Mouse (Mus musculus) layer of hippocampus, postnatal 36 days (tissue): ENCODE results near the gene Gimap3. TPM values are rescaled to one million over a fixed set of nuclear protein-coding genes. Genes with fewer than 3 reads are reported as not detected.

Source experiments
- DNase-seq, 2 experiments: peaks; one replicate each; pipeline ENCODE4 v3.0.0; 2022
- total RNA-seq, 2 experiments: library from RNA; stranded (reverse); gene quantifications; 2 replicates each; pipeline ENCODE4 v1.2.3; 2021

Gene Gimap3
- total RNA-seq, 2 experiments from 2014 or later: not detected

DNA sequence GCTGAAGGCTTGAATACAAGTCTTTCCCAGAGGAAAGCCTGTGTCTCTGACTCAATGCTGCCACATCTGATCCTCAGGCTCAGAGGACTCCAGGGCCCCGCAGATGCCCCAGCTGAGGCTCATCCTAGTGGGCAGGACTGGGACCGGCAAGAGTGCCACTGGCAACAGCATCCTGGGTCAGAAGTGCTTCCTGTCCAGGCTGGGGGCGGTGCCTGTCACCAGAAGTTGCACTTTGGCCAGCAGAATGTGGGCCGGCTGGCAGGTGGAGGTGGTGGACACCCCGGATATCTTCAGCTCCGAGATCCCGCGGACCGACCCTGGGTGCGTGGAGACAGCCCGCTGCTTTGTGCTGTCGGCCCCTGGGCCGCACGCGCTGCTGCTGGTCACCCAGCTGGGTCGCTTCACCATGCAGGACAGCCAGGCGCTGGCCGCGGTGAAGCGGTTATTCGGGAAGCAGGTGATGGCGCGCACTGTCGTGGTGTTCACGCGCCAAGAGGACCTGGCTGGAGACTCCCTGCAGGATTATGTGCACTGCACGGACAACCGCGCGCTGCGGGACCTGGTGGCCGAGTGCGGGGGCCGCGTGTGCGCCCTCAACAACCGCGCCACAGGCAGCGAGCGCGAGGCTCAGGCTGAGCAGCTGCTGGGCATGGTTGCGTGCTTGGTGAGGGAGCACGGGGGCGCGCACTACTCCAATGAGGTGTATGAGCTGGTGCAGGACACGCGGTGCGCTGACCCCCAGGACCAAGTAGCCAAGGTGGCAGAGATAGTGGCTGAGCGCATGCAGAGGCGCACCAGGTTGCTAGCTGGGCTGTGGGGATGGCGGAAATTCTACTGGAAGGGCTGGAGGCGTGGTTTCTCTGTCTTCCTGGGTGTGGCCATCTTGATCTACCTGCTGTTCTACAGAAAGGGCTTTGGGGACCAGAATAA lies 28.0 kb downstream of the Gimap3 start:
- peak; percentile 8 to 9 for DNase-seq

DNA sequence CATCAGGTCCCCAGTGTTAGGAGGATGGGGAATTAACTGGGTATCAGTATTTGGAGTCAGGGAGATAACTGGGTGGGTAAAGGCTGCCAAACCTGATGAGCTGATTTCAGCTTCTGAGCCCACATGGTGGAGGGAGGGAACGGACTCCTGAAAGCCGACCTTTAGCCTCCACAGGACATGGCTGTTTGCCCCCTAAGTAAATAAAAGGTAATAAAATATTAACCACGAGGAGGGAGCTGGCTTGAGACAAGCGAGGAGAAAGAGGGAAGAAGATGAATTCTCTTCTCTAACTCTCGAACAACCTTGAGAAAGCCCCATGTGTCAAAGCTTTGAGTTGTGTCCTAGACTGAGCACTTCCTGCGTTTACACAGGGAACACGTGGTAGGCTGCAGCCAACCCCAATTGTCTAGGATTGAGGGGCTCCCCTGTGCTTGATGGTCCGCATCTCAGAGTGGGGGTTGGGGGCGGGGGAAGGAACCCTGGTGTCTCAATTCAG lies 28.9 kb downstream of the Gimap3 start:
- DNase-seq: no peak

DNA sequence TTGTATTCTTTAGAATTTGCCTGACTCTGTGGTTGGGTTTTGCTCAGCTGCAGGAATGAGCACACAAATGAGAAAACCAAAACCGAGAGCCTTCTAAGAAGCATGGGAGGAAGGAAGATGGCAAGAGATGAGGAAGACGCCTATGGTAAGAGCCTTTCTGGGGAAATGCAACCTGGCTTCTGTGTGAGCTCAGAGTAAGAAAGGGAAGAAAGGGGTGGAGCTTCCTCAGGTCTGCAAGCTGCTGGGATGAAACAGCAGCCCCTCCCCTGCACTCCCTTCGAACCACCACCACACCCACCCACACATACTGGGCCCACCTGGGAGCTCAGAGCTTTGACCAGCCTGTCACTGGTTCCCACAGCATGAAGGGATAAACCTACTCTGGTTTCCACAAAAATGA lies 29.4 kb downstream of the Gimap3 start:
- DNase-seq: no peak

DNA sequence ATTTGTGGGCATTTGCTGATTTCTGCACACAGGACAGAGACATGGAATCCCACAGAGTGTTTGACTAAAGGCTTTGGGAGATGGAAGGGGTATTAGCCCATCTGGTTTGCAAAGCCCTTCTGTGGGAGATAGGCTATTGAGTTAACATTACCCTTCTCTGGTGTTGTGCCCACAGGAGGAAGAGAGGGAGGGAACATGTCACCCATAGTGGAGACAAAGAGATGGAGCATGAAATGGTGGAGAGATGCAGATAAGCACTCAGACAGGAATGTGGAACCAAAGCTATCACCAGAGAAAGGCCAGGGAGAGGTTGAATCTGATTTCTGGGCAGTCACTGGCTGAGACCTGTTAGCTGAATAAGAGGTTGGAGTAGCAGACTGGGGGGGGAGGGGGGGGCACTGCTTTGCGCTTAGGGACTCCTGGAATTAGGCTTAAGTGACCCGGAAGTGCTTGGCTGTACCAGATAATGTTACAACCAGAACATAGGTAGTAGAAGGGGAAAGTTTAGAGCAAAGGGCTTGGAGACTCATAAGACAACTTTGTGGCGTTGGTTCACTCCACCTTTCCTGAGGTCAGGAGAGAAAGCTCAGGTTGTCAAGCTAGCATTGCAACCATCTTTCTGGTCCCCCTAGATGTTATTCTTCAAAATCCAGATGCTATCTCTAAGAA lies 30.0 kb downstream of the Gimap3 start:
- no peak for DNase-seq

DNA sequence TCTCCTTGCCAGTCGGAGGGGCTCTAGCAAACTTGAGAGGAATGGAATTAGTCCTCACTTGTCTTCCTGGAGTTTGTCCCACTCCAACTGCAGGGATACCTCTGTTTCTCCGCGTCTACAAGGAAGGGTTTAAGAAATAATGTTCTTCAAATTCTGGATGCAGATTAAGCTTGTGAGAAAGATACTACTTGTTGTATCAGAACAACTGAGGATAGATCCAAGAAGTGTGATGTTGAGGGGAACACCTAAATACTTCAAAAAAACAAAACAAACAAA lies 30.9 kb downstream of the Gimap3 start:
- no peak for DNase-seq

DNA sequence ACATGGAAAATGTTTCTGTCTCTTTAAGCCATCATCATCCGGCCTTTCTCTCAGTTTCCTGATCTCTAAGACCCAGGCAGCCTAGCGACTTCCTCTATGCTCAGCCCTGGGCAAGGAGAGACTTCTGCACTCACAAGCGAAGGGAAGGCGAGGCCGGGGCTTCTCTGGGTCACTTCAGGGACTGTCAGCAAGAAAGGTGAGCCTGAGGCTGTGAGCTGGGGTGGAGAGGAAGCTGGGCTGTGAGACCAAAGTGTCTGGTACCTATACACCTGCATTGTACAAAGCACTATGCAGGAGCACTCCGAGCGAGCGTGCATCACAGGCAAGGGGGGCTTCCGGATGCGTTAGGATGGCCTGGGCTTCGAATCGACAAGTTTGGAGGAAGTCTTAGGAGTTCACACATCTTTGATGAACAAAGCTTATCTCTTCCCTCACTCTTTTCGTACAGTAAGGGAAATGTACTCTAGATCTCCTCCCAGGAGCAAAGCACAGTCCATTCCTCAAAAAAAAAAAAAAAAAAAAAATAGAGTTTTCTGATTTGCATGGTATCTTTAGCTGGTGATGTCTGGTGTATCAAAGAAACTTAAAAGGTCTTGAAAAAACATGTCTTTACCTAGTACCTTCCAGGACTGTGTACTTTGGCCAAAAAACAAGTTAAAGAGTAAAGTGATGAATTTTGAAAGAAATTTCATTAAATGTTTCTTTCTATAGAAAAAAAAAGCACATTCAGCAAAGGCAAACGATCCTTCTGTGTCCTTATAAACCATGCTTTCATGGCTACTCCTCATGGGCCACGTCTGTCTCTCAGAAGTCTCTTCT lies 31.5 kb downstream of the Gimap3 start, which contains the start of gene Gimap1:
Gene Gimap1, plus strand, starts transcription at position 94 of the 819 bp plus-strand sequence.
- no peak for DNase-seq

DNA sequence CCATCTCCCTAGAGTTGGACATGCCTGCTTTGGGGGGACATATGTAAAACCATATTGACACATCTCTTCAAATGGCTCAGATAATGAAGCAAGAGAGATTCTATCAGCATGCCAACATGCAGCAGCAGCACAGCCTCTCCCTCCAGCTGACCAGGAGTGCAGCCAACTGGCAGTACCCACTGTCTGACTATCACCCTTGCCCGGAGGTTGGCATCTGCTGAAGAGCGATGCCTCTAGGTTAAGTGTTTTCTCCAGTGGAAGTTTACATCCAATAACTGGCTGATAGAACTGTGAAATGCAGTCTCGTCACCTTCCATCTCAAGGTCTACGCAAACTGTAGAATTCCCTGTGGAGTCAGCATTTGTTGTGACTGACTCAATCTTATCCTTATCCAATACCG lies 33.0 kb downstream of the Gimap3 start:
- DNase-seq: no peak

DNA sequence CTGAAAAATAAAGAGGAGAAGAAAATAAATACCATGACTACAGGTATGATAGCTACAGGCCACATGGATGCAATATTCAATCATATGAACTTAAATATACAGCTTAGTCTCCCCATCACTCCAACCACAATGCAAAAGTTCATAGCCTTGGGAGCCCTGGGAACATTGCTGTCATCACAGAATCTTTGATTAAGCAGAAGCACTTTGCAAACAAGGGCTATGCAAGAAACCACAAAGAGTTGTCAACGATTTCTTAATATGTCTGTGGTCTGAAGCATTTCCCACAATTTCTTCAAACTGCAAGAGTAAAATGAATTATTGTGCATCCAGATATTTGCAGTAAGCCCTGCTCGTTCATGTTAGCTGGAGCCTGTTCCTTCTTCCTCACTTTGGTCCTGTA lies 33.6 kb downstream of the Gimap3 start:
- no peak for DNase-seq

DNA sequence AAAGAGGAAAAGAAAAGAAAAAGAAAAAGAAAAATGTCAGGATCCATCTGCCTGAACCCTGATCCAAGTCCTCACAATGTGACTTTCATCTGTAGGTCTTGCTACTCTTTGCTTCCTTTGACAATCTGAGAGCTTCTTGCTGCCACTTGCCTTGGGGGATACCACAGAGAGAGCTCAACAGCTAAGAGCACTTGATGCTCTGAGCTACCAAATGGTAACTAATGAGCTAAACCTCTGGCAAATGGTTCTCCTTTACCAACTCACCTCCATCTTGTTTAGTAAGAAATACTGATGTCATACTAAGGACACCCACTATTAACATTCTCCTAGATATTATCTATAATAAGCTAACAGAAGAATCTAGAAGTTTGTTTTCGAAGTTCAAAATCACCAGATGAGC lies 37.0 kb downstream of the Gimap3 start:
- DNase-seq: no peak

DNA sequence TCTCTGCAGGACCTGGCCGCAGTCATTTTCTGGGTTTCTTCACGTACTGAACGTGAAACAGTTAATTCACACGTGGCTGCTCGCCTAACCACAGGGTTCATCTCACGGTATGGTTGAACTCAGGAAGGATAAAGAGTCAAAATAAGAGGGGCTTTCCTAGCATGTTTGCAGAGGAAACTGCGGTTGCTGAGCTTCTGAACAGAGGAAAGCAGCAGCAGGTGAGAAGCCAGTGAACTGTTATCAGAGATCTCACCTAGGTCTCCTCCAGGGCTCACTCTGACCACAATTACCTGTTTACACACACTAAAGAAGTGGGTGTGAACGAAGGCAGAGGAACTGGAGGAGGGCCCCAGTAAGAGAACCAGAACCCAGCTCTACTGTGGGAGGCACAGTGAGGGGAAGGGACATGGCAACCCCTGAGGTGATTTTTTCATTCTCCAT lies 37.8 kb downstream of the Gimap3 start:
- DNase-seq: no peak

DNA sequence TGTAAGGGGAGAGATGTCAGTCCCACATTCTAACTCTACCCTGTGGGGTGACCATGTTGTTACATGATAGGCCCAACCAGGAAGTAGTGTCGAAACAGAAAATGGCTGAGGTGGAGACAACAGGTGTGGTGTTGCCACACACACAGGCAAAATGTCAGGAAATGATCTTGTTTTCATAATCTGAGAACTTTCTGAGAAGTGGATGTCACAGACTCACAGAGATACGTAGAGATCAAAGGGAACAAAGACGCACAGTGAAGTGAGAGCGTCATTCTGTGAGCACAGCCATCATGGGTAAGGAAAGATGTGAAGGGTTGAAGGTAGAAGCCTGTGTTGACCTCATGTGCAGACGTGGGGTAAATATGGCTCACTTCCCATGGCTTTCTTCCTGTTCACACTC lies 42.9 kb downstream of the Gimap3 start:
- no peak for DNase-seq

DNA sequence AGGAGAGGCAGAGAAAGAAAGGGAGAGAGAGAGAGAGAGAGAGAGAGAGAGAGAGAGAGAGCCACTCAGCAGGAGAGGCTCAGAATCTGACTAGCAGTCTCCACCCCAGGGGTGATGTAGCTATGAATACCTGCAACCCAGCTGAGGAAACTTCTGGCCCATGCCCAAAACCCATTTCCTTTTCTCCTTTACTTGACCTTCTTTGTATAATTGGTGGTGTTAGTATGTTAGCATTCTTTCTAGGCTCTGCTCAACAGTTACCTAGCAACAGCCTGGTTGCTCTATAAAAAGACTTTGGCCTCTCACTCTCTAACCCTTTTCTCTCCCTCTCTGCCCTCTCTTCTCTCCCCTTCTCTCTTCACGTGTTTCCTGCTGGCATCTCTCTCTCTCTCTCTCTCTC lies 45.2 kb downstream of the Gimap3 start:
- DNase-seq: peak; percentile 2 to 7

DNA sequence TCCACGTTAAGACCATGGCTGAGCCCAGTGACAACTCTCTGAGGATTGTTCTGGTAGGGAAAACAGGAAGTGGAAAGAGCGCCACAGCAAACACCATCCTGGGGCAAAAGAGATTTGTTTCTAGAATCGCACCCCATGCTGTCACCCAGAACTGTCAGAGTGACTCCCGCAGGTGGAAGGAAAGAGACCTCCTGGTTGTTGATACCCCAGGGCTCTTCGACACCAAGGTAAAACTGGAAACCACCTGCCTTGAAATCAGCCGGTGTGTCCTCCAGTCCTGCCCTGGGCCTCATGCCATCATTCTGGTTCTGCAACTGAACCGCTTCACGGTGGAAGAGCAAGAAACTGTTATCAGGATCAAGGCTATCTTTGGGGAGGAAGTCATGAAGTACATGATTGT lies 47.2 kb downstream of the Gimap3 start:
- no peak for DNase-seq

DNA sequence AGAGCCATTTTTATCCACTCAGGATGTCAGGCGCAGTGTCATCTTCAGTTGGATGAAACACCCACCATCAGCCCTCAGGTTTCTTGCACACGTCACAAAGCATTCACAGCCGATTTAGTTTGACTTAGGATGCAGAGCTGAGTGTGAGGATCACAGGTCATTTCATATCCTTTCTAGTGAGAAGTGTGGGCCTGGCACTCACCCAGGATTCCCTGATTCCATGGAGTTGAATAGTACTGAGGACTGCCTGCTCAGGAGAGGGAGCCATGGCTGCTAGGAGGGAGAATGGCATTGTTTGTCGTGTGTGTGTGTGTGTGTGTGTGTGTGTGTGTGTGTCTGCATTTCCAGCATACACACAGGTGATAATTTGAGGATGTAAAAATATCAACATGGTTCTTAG lies 50.3 kb downstream of the Gimap3 start:
- no peak for DNase-seq

DNA sequence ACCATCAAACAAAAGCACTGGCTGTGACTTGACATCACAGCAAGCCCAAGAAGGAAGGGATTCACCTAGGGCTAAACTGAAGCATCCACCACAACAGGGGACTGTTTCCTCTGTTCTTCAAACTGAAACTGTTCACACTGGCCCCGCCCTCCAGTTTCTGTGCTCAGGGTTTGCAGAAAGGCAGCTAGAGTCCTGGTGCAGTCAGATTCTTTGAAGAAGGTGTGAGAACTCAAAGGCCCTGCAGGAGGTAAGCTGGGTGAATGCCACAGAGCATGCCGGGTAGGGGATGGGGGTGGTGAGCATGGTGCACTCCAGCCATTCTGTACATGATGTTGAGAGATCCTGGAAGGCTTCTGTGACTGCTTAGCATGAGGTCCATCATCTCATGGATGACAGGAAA lies 52.2 kb downstream of the Gimap3 start, which contains the start of the genes Gm28053 and Gimap7:
Gene Gm28053, plus strand, starts transcription at position 153 of the 400 bp plus-strand sequence.
Gene Gimap7, plus strand, starts transcription at position 167 of the 400 bp plus-strand sequence.
- DNase-seq: no peak

Other genes starting within 250 kb of the Gimap3 start
- gene Atp6v0e2, start 233.2 kb downstream of the Gimap3 start, total RNA-seq: 100 to 1,000 TPM; 424 to 471 TPM
- gene Lrrc61, start 216.1 kb downstream of the Gimap3 start, total RNA-seq: 10 to 100 TPM; 29.4 to 35.0 TPM
- 10 to 100 TPM; 12.0 to 13.5 TPM for gene Rarres2, start 198.1 kb downstream of the Gimap3 start, total RNA-seq
- gene Gm45021, start 181.2 kb downstream of the Gimap3 start, total RNA-seq: not detected
- gene Repin1, start 177.0 kb downstream of the Gimap3 start, total RNA-seq: 10 to 100 TPM; 43.6 to 47.5 TPM
- not detected for gene Gm44965, start 176.9 kb downstream of the Gimap3 start, total RNA-seq
- gene Zfp775, start 168.8 kb downstream of the Gimap3 start, total RNA-seq: 1 to 10 TPM; 6.3 to 7.7 TPM
- 10 to 100 TPM; 13.4 to 14.5 TPM for gene AI854703, start 144.1 kb downstream of the Gimap3 start, total RNA-seq
- gene Gimap8, start 123.6 kb downstream of the Gimap3 start, total RNA-seq: 1 to 10 TPM in 1 of 2 experiments, under 1 TPM in 1; 0.52 to 1.1 TPM
- gene Gimap9, start 94.7 kb downstream of the Gimap3 start, total RNA-seq: under 1 TPM; 0.28 to 0.57 TPM
- under 1 TPM; 0.17 to 0.33 TPM for gene Gimap4, start 86.3 kb downstream of the Gimap3 start, total RNA-seq
- 1 to 10 TPM; 5.7 to 7.3 TPM for gene Gimap6, start 62.6 kb downstream of the Gimap3 start, total RNA-seq
- not detected for gene Gm28053, start 52.2 kb downstream of the Gimap3 start, total RNA-seq
- not detected for gene Gimap7, start 52.2 kb downstream of the Gimap3 start, total RNA-seq
- 1 to 10 TPM; 2.4 to 2.5 TPM for gene Gimap1, start 31.8 kb downstream of the Gimap3 start, total RNA-seq
- gene Gimap5, start 24.7 kb downstream of the Gimap3 start, total RNA-seq: 1 to 10 TPM; 1.0 to 1.7 TPM
- gene Tmem176a, start 70.1 kb upstream of the Gimap3 start, total RNA-seq: 10 to 100 TPM; 24.3 to 24.9 TPM
- gene Tmem176b, start 70.6 kb upstream of the Gimap3 start, total RNA-seq: 10 to 100 TPM; 50.4 to 51.6 TPM
- not detected for gene Aoc1, start 102.0 kb upstream of the Gimap3 start, total RNA-seq
- gene 1600015I10Rik, start 159.0 kb upstream of the Gimap3 start, total RNA-seq: not detected
- gene Doxl2, start 204.1 kb upstream of the Gimap3 start, total RNA-seq: not detected
- gene Svs1, start 216.0 kb upstream of the Gimap3 start, total RNA-seq: not detected